Mouse (Mus musculus) midbrain, embryonic 16.5 days (tissue): ENCODE measurements around the gene Ubc. TPM values are rescaled to one million over a fixed set of nuclear protein-coding genes. Genes with fewer than 3 reads are reported as not detected.

ENCODE experiments used
- ATAC-seq: fragments of 200-750 bp; cut with Nextera tagmentation; 2 replicates; pipeline ENCODE4 v1.8.0; 2017; ENCODE audit warnings: moderate TSS enrichment
- H3K27ac ChIP-seq: fragments of 300-500 bp; sonication (generic); 2 replicates; pipeline ENCODE4 v1.5.1; 2014; ENCODE audit warnings: mild to moderate bottlenecking, low read length, mixed read lengths
- H3K27me3 ChIP-seq: fragments of 300-500 bp; sonication (generic); 2 replicates; pipeline ENCODE4 v1.6.1; 2014; ENCODE audit warnings: low read depth, low read length, mixed read lengths; ENCODE audit not compliant: control insufficient read depth, insufficient read depth
- H3K36me3 ChIP-seq: fragments of 300-500 bp; sonication (generic); 2 replicates; pipeline ENCODE4 v1.6.1; 2014; ENCODE audit warnings: mild to moderate bottlenecking, low read length, moderate library complexity, mixed read lengths; ENCODE audit not compliant: control insufficient read depth, insufficient read depth
- H3K4me1 ChIP-seq: fragments of 300-500 bp; sonication (generic); 2 replicates; pipeline ENCODE4 v1.6.1; 2014; ENCODE audit warnings: mild to moderate bottlenecking, low read length, mixed read lengths; ENCODE audit not compliant: control insufficient read depth, insufficient read depth
- H3K4me2 ChIP-seq: fragments of 300-500 bp; sonication (generic); 2 replicates; pipeline ENCODE4 v1.6.1; 2014; ENCODE audit warnings: mild to moderate bottlenecking, low read length, mixed read lengths
- H3K4me3 ChIP-seq: fragments of 300-500 bp; sonication (generic); 2 replicates; pipeline ENCODE4 v1.5.1; 2014; ENCODE audit warnings: low read depth, mild to moderate bottlenecking, low read length, moderate library complexity, mixed read lengths
- H3K9ac ChIP-seq: fragments of 300-500 bp; sonication (generic); 2 replicates; pipeline ENCODE4 v1.6.1; 2014; ENCODE audit warnings: low read depth, low read length, mixed read lengths
- H3K9me3 ChIP-seq: fragments of 300-500 bp; sonication (generic); replicated peaks from 2 replicates; pipeline ENCODE4 v1.6.1; 2014; ENCODE audit warnings: mild to moderate bottlenecking, low read length, mixed read lengths; ENCODE audit not compliant: control insufficient read depth, poor library complexity, severe bottlenecking
- WGBS: fragments of 180-500 bp; shearing (Covaris S2); extraction: QIAGEN DNeasy Blood & Tissue Kit; methylation state at CpG from one replicate; pipeline ENCODE4 v1.1.7; 2014; 5-methylcytosine and 5-hydroxymethylcytosine counted together
- polyA plus RNA-seq: library from polyadenylated mRNA; unstranded; fragments of >200 nt; fragmentation: Nextera tagmentation; extraction: Ambion mirVana; gene quantifications from 2 replicates; pipeline ENCODE4 v1.2.1, GENCODE M21; 2015

The Ubc gene
- polyA plus RNA-seq, 1 experiment from 2014 or later, result 1,506 TPM

DNA sequence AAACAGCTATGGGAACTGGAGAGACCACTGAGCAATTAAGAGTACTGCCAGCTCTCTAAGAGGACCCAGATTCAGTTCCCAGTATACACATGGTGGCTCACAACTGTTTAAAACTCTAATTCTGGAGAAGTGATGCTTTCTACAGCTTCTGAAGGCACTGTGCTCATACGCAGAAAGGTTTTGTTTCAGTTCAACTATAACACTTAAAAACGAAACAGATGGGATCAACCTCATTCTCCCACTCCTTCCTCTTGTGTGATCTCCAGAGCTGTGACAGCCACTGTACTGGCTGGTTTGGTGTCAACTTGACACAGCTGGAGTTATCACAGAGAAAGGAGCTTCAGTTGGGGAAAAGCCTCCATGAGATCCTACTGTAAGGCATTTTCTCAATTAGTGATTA, 14.1 kb downstream of the Ubc start:
- no peaks in the 10 kb centered on the region for H3K9me3 ChIP-seq
- no peak for ATAC-seq
- no peak overlapping the region for H3K27ac ChIP-seq
- no peak overlapping the region for H3K9ac ChIP-seq
- WGBS, result 94% methylated on average over 2 of the region's 2 CpGs
- H3K4me2 ChIP-seq, result no peak overlapping the region
- no peaks in the 10 kb centered on the region for H3K36me3 ChIP-seq
- no peaks in the 10 kb centered on the region for H3K27me3 ChIP-seq
- no peaks in the 10 kb centered on the region for H3K4me1 ChIP-seq
- no peak overlapping the region for H3K4me3 ChIP-seq

DNA sequence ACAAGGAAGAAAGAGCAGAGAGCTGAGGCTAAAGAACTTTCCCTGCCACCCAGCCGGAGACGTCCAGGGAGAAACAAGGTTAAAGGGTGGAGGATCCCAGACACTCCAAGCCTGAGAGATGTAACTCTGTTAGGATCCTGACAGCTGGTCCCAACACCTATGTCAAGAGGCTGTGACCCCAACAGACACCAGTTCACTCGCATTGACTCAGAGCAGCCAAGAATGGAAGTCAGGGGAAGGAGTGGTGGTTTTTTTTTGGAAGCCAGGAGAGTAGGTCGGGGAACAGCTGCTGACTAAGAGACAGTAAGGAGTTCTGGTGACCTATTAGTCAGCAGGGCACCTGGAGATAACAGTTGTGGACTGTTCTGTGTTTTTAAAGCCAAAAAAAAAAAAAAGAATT, 18.0 kb downstream of the Ubc start:
- WGBS, result 90% methylated on average over 4 of the region's 4 CpGs
- no peaks in the 10 kb centered on the region for H3K36me3 ChIP-seq
- no peak for ATAC-seq
- H3K4me1 ChIP-seq, result no peaks in the 10 kb centered on the region
- no peak overlapping the region for H3K4me2 ChIP-seq
- no peak overlapping the region for H3K9ac ChIP-seq
- H3K27me3 ChIP-seq, result no peaks in the 10 kb centered on the region
- no peak overlapping the region for H3K4me3 ChIP-seq
- H3K9me3 ChIP-seq, result no peaks in the 10 kb centered on the region
- no peak overlapping the region for H3K27ac ChIP-seq

DNA sequence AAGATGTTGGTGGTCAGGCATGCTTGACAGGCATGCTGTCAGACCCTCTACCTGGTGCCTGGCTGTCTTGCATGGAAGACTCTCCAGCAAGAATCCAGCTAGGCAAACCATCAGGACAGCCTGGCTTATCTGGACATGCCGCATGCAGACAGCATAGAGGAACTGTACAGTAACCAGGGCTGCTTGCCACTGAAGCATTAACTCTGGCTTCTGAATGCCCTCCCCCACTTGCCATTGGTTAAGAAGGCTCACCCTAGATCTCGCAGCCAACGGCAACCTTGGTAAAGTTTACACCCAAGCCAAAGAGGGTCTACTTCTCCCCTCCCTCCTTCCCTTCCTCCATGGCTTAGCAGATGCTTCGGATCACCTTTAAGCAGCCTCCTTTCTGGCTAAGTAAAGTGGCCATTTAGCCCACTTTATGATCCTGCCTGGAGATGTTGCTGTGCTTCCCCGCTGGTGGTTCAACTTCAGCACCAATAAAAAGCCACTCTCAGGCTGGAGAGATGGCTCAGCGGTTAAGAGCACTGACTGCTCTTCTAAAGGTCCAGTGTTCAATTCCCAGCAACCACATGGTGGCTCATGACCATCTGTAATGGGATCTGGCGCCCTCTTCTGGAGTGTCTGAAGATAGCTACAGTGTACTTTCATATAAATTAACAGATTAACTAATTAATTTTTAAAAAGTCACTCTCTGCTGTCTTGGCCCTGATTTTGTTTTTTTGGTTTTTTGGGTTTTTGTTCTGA, 18.9 kb downstream of the Ubc start:
- Histone ChIP-seq H3K9me3 (no peaks in the 10 kb centered on the region), H3K4me2 (no peak overlapping the region), H3K4me3 (no peak overlapping the region), H3K27me3 (no peaks in the 10 kb centered on the region), H3K36me3 (no peaks in the 10 kb centered on the region), H3K4me1 (no peaks in the 10 kb centered on the region), H3K27ac (no peak overlapping the region), H3K9ac (no peak overlapping the region)
- ATAC-seq, result no peak
- WGBS, result 75% methylated on average over 7 of the region's 7 CpGs

DNA sequence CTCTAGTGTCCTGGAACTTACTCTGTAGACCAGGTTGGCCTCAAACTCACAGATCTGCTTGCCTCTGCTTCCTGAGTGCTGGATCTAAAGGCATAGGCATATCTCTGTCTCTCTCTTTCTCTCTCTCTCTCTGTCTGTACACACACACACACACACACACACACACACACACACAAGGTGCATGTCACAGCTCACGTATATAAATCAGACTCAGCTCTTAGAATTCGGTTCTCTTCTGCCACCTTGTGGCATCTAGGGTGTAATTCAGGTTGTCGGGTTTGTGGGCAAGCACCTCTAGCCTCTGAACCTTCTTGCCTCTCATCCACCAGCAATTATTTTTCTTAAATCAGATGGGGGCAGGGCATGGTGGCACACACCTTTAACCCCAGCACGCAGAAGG, 21.4 kb downstream of the Ubc start:
- Histone ChIP-seq H3K27ac (no peak overlapping the region), H3K9ac (no peak overlapping the region), H3K36me3 (no peaks in the 10 kb centered on the region), H3K4me3 (no peak overlapping the region), H3K4me1 (no peaks in the 10 kb centered on the region), H3K4me2 (no peak overlapping the region), H3K27me3 (no peaks in the 10 kb centered on the region), H3K9me3 (no peaks in the 10 kb centered on the region)
- WGBS, result 3% methylated on average over 4 of the region's 4 CpGs
- 0 out of 2 replicates have a peak, but pooled peaks have one; percentile 45 for ATAC-seq

DNA sequence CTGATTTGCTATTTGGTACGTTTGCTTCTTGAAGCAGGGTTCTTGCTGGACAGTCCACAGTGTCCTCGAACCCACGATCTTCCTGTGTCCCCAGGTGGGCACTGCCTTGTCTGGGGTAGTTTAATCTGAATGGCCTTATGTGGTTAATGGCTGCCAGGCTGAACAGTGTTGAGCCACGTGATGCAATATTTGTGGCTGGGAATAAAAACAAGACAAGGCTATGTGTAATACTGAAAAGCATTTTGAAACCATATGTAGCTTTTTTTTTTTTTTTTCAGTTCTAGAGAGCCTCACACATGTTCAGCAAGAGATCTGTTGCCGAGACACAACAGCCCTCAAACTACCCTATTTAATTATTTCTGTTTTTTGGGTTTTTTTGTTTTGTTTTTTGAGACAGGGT, 21.8 kb downstream of the Ubc start:
- Histone ChIP-seq H3K4me2 (no peak overlapping the region), H3K27ac (no peak overlapping the region), H3K36me3 (no peaks in the 10 kb centered on the region), H3K9me3 (no peaks in the 10 kb centered on the region), H3K9ac (no peak overlapping the region), H3K27me3 (no peaks in the 10 kb centered on the region), H3K4me1 (no peaks in the 10 kb centered on the region), H3K4me3 (no peak overlapping the region)
- no peak for ATAC-seq
- WGBS, result 75% methylated on average over 5 of the region's 5 CpGs

DNA sequence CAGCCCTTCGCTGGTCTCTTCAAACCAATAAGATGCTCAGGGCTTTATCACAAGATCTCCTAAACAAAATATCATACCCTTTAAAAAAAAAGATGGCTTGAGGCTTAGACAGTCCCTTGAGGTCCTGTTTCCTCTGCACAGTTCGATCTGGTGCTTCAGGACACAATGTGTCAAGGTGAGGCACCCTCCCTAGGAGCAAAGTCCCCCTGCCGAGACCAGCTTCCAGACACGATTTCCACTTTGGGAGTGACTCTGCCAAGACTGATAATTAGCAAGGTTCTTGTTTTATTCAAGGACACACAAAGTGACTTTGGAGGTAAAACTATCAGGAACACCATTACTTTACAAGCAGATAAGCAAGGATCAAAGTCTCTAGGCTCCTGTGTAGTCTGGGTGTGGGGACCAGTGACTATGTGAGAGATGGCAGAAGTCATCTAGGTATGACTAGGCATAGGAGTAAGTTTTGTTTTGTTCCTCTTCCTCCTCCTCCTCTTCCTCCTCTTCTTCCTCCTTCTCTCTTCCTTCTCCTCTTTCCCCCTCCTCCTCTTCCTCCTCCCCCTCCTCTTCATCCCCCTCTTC, 25.1 kb downstream of the Ubc start:
- H3K27ac ChIP-seq, result no peak overlapping the region
- ATAC-seq, result no peak
- no peaks in the 10 kb centered on the region for H3K4me1 ChIP-seq
- H3K4me3 ChIP-seq, result no peak overlapping the region
- WGBS, result 67% methylated on average over 4 of the region's 4 CpGs
- H3K9me3 ChIP-seq, result no peaks in the 10 kb centered on the region
- no peak overlapping the region for H3K4me2 ChIP-seq
- H3K27me3 ChIP-seq, result no peaks in the 10 kb centered on the region
- H3K9ac ChIP-seq, result no peak overlapping the region
- H3K36me3 ChIP-seq, result no peaks in the 10 kb centered on the region

DNA sequence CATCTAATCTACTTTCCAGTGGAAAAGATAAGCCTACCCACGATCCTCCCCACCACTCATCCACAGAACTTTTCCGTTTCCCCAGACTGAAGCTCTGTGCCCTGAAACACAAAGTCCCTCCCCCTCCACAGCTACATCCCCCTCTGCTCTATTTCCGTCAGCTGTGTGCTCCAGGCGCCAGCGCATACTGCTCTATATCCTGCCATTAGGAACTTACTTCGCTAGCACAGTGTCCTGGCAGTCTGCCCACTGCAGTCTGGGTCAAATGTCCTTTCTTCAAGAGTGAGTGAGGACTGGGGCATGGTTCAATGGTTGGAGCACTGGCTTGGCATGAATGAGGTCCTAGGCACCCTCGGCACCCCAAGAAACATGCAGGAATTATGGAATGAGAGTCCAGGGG, 26.1 kb downstream of the Ubc start:
- H3K9me3 ChIP-seq, result no peaks in the 10 kb centered on the region
- no peaks in the 10 kb centered on the region for H3K4me1 ChIP-seq
- H3K27ac ChIP-seq, result no peak overlapping the region
- ATAC-seq, result no peak
- 89% methylated on average over 7 of the region's 7 CpGs for WGBS
- H3K27me3 ChIP-seq, result no peaks in the 10 kb centered on the region
- no peak overlapping the region for H3K4me2 ChIP-seq
- H3K9ac ChIP-seq, result no peak overlapping the region
- no peaks in the 10 kb centered on the region for H3K36me3 ChIP-seq
- H3K4me3 ChIP-seq, result no peak overlapping the region

DNA sequence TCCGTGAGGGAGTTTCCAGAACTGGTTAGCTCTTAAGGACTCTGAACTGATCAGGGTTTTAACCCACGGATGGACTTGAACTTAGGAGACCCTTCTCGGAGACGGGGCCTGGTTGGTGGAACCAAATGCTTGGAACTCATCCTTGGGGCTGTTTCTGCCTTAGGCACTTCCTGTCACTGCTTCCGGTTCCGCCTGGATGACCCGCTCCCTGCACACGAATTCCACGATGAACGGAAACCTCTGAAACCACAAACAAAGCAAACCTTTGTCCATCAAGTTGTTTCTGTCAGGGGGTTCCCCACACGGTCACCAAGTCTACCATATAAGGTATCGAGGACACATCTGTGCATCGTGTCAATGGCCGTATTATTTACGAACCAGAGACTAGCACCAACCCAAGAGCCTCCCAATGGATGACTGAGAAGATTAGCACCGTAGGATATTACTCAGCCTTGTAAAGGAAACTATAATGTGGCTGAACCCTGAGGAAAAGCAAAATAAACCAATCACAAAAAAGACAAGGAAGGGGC, 29.0 kb downstream of the Ubc start:
- no peaks in the 10 kb centered on the region for H3K9me3 ChIP-seq

DNA sequence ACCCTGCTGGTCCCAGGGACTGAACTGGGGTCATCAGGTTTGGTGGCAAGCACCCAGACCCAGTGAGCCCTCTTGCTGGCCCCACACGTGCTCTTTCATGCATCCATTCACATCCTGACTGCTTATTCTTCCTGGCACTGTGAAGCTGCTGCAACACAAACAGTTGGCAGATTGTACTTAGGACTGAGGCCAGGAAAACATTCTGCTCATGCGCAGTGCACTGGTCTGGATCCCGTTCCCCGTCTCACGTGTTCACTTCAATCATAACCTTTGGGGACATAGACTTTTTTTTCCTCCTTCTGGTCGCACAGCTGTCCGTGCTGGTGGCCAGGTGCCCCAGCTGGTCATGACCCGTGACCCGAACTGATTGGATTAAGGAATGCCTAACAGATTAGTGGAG, 29.4 kb downstream of the Ubc start:
- H3K36me3 ChIP-seq, result no peaks in the 10 kb centered on the region
- no peaks in the 10 kb centered on the region for H3K4me1 ChIP-seq
- H3K27ac ChIP-seq, result no peak overlapping the region
- H3K9ac ChIP-seq, result no peak overlapping the region
- H3K27me3 ChIP-seq, result no peaks in the 10 kb centered on the region
- no peak overlapping the region for H3K4me3 ChIP-seq
- no peaks in the 10 kb centered on the region for H3K9me3 ChIP-seq
- no peak overlapping the region for H3K4me2 ChIP-seq
- WGBS, result 49% methylated on average over 9 of the region's 9 CpGs
- no peak for ATAC-seq

More for the DNA sequence above, 29.0 kb downstream of the Ubc start:
- H3K9ac ChIP-seq, result no peak overlapping the region
- H3K27me3 ChIP-seq, result no peaks in the 10 kb centered on the region
- H3K4me2 ChIP-seq, result no peak overlapping the region
- no peaks in the 10 kb centered on the region for H3K4me1 ChIP-seq
- no peak overlapping the region for H3K4me3 ChIP-seq
- H3K36me3 ChIP-seq, result no peaks in the 10 kb centered on the region
- no peak for ATAC-seq
- WGBS, result 67% methylated on average over 16 of the region's 16 CpGs
- no peak overlapping the region for H3K27ac ChIP-seq
